Mouse (Mus musculus) erythroblast, embryonic 14.5 days (primary cell): ENCODE measurements around the gene Palm.

Experiments used
- GATA1 ChIP-seq: IDR thresholded peaks from 2 replicates; pipeline ENCODE4 v1.6.1; 2012; ENCODE audit warnings: low read length, inconsistent platforms, mixed read lengths
- TAL1 ChIP-seq: IDR thresholded peaks from 3 replicates; pipeline ENCODE4 v1.6.1; 2012; ENCODE audit warnings: low read length, inconsistent platforms, mixed read lengths

GRCm38 (mm10) chr10:79781139-79781538, 12.2 kb upstream of the Palm start:
- TF ChIP-seq TAL1 (no peak), GATA1 (no peak)
